Mouse (Mus musculus) liver, embryonic 14.5 days (tissue): ENCODE data around the gene Cxcr1.

Source experiments
- CTCF ChIP-seq: IDR thresholded peaks from 2 replicates; pipeline ENCODE4 v1.5.1; 2016; ENCODE audit warnings: antibody characterized with exemption, low read depth, control low read depth
- EP300 ChIP-seq: IDR thresholded peaks from 2 replicates; pipeline ENCODE4 v1.6.1; 2016; ENCODE audit warnings: antibody characterized with exemption, low read depth

DNA sequence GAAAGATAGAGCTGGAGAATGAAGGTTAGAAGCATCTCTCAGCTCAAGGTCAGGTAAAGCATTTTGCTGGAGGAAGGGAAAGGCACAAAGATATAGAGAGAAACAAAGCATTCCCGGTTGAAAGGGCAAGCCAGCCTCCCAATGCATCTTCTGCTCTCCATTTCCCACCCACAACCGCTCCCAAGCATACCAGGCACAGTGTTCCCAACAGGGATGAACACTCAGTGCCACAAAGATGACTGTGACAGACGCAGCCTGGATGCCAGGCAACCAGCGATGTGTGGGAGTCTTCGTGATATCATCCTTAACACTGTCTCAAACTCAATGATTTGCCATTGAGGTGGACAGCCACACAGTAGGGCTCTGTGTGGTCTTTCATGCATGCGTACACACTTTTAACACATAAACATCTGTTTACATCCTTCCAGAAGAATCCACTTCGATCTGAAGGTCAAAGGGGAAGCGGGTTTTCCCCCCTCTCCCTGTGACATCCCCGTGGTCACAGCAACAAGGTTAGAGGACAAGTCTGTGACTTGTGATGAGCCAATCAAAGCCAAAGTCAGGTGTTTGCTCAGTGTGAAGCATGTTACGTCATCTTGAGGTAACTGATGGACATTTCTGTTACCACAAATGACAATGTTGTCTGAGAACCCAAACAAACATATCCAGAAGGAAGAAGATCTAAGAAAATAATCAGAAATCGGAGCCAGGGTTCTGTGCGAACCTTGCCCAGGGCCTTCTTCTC is 3.5 kb upstream of the Cxcr1 start:
- TF ChIP-seq CTCF (no peak), EP300 (no peak)
